Mouse (Mus musculus) spleen, postnatal 4 days (tissue): Measurements from ENCODE around the gene Agpat4.

ENCODE experiments used
- DNase-seq, 2 experiments: peaks; one replicate each; pipeline ENCODE4 v3.0.0; 2022; ENCODE audit warnings: low spot score in 2 of 2

The Agpat4 gene

GRCm38 (mm10) chr17:12228001-12228400, 109.5 kb downstream of the Agpat4 start:
- DNase-seq: no peak

- no peak for DNase-seq
Measured at GRCm38 (mm10) chr17:12228471-12228870, 110.0 kb downstream of the Agpat4 start.

GRCm38 (mm10) chr17:12229756-12230155, 111.3 kb downstream of the Agpat4 start:
- DNase-seq: no peak

DNA sequence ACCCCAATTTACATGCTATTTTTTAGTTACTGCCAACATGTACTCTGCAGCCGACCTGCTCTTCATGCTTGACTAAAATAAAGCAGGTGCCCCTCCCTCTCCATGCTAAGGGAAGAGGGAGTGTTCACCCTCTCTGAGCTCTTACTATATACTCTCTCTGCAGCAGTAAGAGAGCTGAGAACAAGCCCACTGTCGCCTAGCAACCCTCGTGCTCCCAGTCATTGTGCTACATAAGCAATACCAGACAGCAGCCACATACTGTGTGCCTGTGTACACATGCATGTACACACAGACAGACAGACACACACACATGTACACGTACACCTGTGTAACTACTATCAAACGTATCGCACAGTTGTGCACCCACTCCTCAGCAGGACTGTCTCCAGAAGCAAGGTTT, 111.7 kb downstream of the Agpat4 start:
- no peak for DNase-seq

DNA sequence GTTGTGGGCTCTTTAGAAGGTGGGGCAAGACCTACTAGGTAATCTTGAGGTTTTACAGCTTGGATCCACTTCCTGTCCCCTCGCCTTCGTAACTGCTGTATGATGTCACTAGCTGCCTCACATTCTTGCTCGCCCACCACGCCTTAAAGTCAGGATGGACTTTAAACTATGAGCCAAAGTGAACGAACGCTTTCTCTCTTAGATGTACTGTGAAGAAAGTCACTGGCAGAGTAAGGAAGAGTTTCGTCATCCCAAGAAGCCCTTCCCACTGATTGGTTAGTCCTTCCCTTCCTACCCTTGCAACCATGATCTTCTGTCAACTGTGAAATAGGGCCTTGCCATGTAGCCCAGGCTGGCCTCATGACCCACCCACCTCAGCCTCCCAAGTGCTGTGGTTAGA, 112.6 kb downstream of the Agpat4 start:
- no peak for DNase-seq

DNA sequence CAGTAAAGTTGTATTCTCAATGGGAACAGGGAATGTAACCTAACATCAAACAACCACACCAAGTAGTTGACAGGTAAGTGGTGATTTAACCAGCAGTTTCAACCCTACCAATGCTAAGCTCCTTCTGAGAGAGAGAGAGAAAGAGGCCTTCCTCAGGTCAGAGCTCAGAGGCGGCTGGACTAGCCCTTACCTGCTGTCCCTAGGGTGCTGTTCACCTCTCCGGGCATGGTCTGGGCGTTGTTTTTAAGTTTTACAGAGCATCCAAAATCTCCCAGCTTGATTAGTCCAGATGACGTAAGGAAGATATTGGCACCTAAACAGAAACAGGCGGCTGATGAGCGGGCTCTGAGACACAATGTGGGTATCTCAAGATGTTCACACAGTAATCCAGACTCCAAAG, 114.2 kb downstream of the Agpat4 start:
- DNase-seq: no peak

DNA sequence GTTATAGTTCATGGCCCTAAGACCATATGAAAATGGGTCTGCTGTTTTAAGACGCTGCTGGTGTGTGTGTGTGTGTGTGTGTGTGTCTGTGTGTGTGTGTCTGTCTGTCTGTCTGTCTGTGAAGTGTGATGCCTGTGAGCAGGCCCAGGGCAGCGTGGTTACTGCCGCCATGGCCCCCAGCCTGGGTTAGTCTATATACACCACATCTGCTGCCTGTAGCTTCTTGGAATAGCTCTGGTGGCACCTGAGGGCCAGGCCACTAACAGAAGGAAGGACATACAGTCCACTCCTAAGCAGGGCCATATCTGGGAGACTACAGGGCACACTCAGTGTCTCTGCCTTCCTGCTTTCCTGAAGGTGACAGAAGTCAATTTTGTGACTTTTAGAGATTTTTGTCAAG, 122.2 kb downstream of the Agpat4 start:
- no peak for DNase-seq

GRCm38 (mm10) chr17:12249783-12250504, 131.4 kb downstream of the Agpat4 start:
- no peak for DNase-seq

DNA sequence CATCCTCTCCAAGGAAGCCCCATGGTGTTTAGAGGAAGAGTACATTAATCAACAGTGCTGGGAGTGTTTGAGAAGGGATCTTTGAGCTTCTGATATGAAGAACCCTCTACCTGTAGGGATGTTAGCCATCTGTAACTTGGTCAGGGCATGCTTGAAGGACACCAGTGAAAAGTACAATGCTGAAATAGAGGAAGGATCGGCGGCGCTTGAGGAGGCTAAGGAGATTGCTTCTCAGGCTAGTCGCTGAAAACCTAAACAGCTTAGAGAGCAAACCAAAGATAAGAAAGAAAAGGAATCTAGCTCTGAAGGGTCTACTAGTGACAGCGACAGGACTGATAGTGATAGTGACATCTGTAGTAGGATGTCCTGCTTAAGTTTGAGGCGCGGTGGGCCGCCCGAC, 132.1 kb downstream of the Agpat4 start:
- no peak for DNase-seq

DNA sequence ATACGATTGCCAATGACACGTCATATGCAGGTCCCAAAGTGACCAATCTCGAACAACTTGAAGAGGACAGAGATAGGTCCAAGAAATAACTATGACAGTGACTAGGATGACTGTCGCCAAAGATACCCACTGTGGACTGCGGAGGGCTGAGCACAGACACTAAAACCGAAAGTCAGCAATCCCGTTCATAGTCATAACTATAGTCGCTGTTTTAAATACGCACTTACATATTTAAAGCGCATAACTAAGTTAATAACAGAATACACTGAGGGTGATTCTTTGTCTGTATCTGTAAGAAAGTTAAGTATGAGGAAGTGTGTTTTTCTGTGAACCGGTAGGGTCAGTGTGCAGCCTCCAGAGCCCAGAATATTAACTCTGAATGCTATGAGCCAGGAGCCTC, 137.6 kb downstream of the Agpat4 start:
- DNase-seq: no peak

GRCm38 (mm10) chr17:12258517-12258916, 140.0 kb downstream of the Agpat4 start:
- no peak for DNase-seq

DNA sequence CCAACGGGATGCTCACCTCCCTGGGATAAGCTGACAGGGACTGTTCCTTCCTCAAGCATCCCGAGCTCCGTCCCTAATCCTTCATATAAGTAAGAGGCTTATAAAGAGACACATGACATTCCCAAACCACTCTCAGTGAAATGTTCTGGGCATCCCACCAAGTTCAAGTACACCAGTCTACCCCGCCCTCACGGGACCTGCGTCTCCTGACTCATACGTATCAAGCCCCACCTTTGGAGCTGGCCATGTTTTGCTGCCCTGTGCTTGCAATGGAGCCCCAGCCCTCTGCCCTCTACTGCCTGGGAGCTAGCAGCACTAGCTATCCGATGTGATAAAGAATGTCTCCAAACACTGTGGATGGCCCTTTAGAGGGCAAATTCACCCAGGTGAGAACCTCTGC, 141.5 kb downstream of the Agpat4 start:
- DNase-seq: no peak

DNA sequence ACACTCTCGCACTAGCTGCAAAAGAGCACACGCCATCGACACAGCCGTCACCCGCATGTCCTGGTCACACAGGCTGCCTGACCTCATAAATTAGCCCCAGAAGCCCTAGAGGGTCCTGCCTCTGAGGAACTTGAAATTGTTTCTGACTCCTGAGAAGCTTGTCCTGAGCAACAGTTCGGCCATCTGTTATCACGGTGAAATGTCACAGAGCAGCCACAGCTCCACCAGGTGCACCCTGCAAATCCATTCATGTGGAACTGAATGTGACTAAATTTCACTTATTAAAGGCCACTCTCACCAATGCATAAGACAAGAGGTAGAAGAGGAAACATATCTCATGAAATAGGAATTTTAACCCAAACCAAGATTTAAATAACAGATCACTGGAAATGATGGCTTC, 142.9 kb downstream of the Agpat4 start:
- no peak for DNase-seq

- no peak for DNase-seq
Measured at GRCm38 (mm10) chr17:12261887-12262286, 143.4 kb downstream of the Agpat4 start.

DNA sequence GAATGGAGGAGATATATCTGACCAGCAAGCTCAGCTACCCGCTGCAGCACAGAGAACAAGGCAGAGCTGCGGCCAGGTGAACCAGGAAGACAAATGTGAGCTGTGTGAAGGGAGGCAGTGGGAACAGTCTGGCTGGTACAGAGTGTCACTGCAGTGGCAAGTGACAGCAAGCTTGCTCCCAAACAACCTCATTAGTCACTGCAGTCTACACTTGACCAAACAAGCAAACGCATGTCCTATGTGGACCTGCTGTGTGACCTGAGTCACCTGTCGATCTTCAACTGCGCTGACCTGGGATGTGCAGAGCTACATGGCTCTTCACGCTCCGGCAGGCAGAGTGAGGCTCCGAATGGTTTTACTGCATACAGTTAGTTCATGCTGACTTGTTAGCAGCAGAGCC, 144.3 kb downstream of the Agpat4 start:
- no peak for DNase-seq

- DNase-seq: no peak
Measured at GRCm38 (mm10) chr17:12263787-12264186, 145.3 kb downstream of the Agpat4 start.

GRCm38 (mm10) chr17:12264293-12264692, 145.8 kb downstream of the Agpat4 start:
- no peak for DNase-seq

- no peak for DNase-seq
Measured at GRCm38 (mm10) chr17:12265969-12266925, 147.7 kb downstream of the Agpat4 start.

DNA sequence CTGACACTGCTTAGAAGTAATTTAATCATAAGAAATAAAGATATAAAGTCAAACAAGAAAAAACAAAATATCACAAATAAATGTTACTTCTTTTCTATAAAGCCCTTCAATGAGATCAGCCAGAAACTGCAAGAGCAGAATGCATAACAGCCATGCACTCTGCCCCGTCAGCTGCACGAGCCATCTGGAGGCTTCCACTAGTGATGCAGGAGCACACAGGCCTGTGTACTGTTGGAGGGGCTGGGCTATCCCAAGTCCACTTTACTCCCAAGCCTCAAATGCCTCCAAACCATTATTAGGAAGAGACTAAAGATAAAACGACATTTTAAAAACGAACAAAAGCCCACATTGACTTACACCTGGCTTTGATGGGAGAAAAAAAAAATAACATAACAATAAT, 149.6 kb downstream of the Agpat4 start:
- no peak for DNase-seq

DNA sequence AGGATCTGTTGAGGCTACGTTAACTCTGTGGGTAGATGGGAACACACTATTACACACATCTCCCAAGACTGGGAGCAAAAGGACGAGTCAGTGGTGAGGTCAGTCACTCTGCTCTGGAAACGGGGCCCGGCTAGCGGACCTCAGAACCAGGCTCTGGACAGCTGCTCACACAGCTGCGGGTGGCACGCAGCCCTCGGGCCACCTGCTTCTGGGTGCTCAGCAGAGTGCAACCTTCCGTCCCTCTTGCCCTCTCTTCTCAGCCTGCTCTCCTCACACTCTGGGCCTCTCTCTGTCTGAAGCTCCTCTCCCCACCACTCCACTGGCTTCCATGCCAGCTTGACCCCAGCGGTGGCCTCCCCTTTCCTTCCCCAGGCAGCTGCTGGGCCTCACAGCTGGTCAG, 150.0 kb downstream of the Agpat4 start:
- DNase-seq: no peak
